13 mouse cellular contexts compared by ENCODE assay signal in the genomic region with DNA sequence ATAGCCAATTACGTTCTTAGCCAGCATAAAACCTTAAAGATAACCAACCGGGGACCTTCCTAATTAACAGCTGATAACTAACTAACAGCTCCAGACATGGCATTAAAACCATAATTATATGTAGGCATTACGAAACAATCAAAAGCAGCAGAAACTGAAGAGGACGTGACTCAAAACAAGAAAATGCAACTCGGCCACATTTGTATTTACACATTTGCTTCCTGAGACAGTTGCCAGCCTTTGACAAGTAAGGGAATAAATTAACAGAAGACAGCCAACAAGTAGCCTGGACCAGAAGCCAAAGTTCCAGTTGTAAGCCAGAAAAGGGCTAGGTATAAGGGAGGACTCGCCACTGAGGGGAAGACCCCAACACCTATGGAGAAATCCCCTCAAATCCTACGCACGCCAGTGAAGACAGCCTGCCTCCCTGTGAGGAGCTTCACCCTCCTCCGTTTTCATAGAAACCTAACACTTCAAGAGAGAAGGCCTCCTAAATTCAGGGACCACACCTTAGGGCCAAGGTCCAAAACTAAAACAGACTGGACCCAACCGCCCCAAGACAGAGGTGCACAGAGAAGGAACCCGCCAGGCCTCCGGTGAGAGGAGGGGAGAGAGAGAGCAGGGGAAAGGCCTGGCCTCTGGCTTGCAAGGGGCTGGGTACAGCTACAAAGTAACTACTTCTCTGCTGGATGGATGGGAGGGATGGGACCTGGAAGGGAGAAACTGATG. TPM values are rescaled to one million over a fixed set of nuclear protein-coding genes. Genes with fewer than 3 reads are reported as not detected.
DNase-seq lines count a peak whose midpoint lies in the region; ATAC-seq and TF ChIP-seq lines count a peak whose summit lies in the region.
"Had no signal": no experiment of that assay in that cellular context is flagged by ENCODE, and none has a peak within 500 bp of the region (broad histone marks: within the 10 kb centered on the region; RNA-seq: fewer than 3 reads in every experiment).

No protein-coding gene starts in this region.

- H3K4me2 ChIP-seq in intestine, postnatal 0 days (replicated peaks; ENCODE audit: low read depth): peak overlapping the region; percentile 69
- H3K4me2 ChIP-seq in stomach, postnatal 0 days (replicated peaks; ENCODE audit: low read depth): peak overlapping the region; percentile 34

- H3K9ac ChIP-seq in intestine, postnatal 0 days (ENCODE audit: low read depth, low read length): peak overlapping the region; percentile 57
- 0 out of 2 replicates have a peak overlapping the region, but pooled peaks have one; percentile 27 for H3K9ac ChIP-seq in stomach, postnatal 0 days (ENCODE audit: low read length)
- H3K9ac ChIP-seq: forebrain, postnatal 0 days had no signal

- peak overlapping the region; percentile 89 for H3K27ac ChIP-seq in intestine, postnatal 0 days (ENCODE audit: low read depth, low read length)
- peak overlapping the region; percentile 56 for H3K27ac ChIP-seq in stomach, postnatal 0 days (replicated peaks)

- no peak for TF ChIP-seq CTCF in intestine, postnatal 0 days (IDR thresholded peaks at IDR 0.05; ENCODE audit: low read depth)
- TF ChIP-seq CTCF in stomach, postnatal 0 days (IDR thresholded peaks at IDR 0.05; ENCODE audit: low read depth): no peak

- peaks cover 18% of the 10 kb centered on the region; the same call in 1 of the 2 replicates for H3K4me1 ChIP-seq in intestine, postnatal 0 days (replicated peaks; ENCODE audit: control insufficient read depth, insufficient read depth, low read length)
- peaks cover 5% of the 10 kb centered on the region for H3K4me1 ChIP-seq in stomach, postnatal 0 days (replicated peaks; ENCODE audit: control insufficient read depth, insufficient read depth)

- no peaks in the 10 kb centered on the region for H3K36me3 ChIP-seq in intestine, postnatal 0 days (ENCODE audit: control insufficient read depth, insufficient read depth)
- no peaks in the 10 kb centered on the region for H3K36me3 ChIP-seq in stomach, postnatal 0 days (ENCODE audit: control insufficient read depth, insufficient read depth, low read length)

- DNase-seq in kidney, adult 9 months: peak; percentile 40
- no peak for DNase-seq in kidney, adult 18-20 months
- peak; percentile 67 for DNase-seq in testis, postnatal 14 days (ENCODE audit: low spot score)
- no peak for DNase-seq in testis, postnatal 10 days (ENCODE audit: low spot score)
- DNase-seq in stomach, postnatal 0 days (ENCODE audit: low spot score): no peak
- DNase-seq in T-cell, adult 2 months (ENCODE audit: low spot score): no peak
- no peak for DNase-seq in adrenal gland, adult 18-20 months (ENCODE audit: low spot score in 2 of 2)
- DNase-seq: cerebellum, adult 8-10 months; forebrain, postnatal 0 days; gastrocnemius, postnatal 25 days; liver; retina, postnatal 1 day had no signal

- H3K27me3 ChIP-seq in intestine, postnatal 0 days (replicated peaks; ENCODE audit: control insufficient read depth, insufficient read depth, low read length): no peaks in the 10 kb centered on the region
- H3K27me3 ChIP-seq in stomach, postnatal 0 days (ENCODE audit: control insufficient read depth, insufficient read depth, low read length): no peaks in the 10 kb centered on the region

- H3K4me3 ChIP-seq in intestine, postnatal 0 days (ENCODE audit: low read depth, low read length): peak overlapping the region; percentile 53
- peak overlapping the region; percentile 22 for H3K4me3 ChIP-seq in stomach, postnatal 0 days (ENCODE audit: low read depth, low read length)

- H3K9me3 ChIP-seq in intestine, postnatal 0 days (ENCODE audit: control insufficient read depth): no peaks in the 10 kb centered on the region
- H3K9me3 ChIP-seq in stomach, postnatal 0 days (ENCODE audit: control insufficient read depth, low read length): no peaks in the 10 kb centered on the region

- TF ChIP-seq EP300 in stomach, postnatal 0 days (optimal IDR thresholded peaks at IDR 0.05): no peak

- no peak for ATAC-seq in intestine, postnatal 0 days
- ATAC-seq in stomach, postnatal 0 days (ENCODE audit: low FRiP score, low TSS enrichment): no peak
- ATAC-seq: forebrain, postnatal 0 days had no signal

- 26% methylated on average over 12 of the region's 12 CpGs for WGBS in intestine, postnatal 0 days
- WGBS in stomach, postnatal 0 days: 42% methylated on average over 12 of the region's 12 CpGs

RNA-seq across cellular contexts. Expression of gene Dnmbp, which starts 53.5 kb away (rescaled TPM):
- polyA plus RNA-seq in intestine, postnatal 0 days (2015; fragmentation: Nextera tagmentation; extraction: Ambion mirVana): 21.4 TPM in 2 replicates
- polyA plus RNA-seq in stomach, postnatal 0 days (2015; fragmentation: Nextera tagmentation; extraction: Ambion mirVana): 14.2 and 14.6 TPM in 2 replicates
- 10 to 100 TPM; 12.1 to 13.5 TPM for total RNA-seq in adrenal gland, adult 18-20 months (2021)

Comparison
In these comparisons a context has a peak if more than half of its experiments do, and no peak if none do; other contexts are left out.
1. DNase-seq: peak in kidney, adult 9 months (single experiment) and testis, postnatal 14 days (single experiment); none in kidney, adult 18-20 months (single experiment), testis, postnatal 10 days (single experiment), stomach, postnatal 0 days (single experiment), T-cell, adult 2 months (single experiment) and adrenal gland, adult 18-20 months (0 of 2).